Mouse (Mus musculus) small intestine, adult 2 months (tissue): ENCODE measurements at regions not wholly inside any gene's neighbourhood (a gene's known extent, or its start where the extent isn't known, plus 50 kb on each side); places are given as distances from the start of the nearest gene placed in this dataset.

Experiments used
- CTCF ChIP-seq: fragments of 200-500 bp; IDR thresholded peaks from 2 replicates; pipeline ENCODE4 v1.5.1; 2012; ENCODE audit warnings: low read depth, mild to moderate bottlenecking, control low read depth, inconsistent platforms, low read length, moderate library complexity, mixed read lengths; ENCODE audit not compliant: insufficient replicate concordance, insufficient read length; ENCODE audit errors: extremely low read depth
- POLR2A ChIP-seq: fragments of 200-500 bp; IDR thresholded peaks from 2 replicates; pipeline ENCODE4 v1.6.1; 2012; ENCODE audit warnings: low read depth, mild to moderate bottlenecking, control low read depth, inconsistent platforms, low read length, moderate library complexity

DNA sequence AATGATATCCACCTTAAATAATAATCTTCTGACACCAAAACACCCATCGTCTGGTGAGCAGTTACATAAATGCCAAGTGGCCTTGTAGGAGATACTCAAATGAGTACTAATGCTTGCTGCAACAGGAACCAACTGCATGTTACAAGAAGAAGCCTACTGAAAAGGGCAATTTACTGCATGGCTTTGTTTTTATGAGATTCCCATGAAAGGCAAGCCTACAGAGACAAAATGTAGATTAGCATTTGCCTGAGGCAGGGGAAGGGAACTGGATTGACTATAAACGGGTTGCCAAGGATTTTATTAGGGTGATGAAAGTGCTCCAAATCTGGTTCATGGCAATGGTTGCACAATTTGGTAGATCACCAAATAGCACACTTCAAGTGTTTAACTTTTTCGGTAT is 239.6 kb upstream of the Cdyl start:
- TF ChIP-seq CTCF (no peak), POLR2A (no peak)
